Mouse (Mus musculus) lung, embryonic 14.5 days (tissue): ENCODE results near the gene B3gnt3. TPM values are rescaled to one million over a fixed set of nuclear protein-coding genes. Genes with fewer than 3 reads are reported as not detected.
"Not testable (repeated sequence)": the region's sequence is repeated elsewhere in the genome, so short reads cannot be mapped to it uniquely, and the experiment has no call there.

Experiments used
- ATAC-seq: fragments of 200-750 bp; cut with Nextera tagmentation; 2 replicates; pipeline ENCODE4 v1.8.0; 2017; ENCODE audit warnings: mild to moderate bottlenecking, moderate TSS enrichment, moderate library complexity; ENCODE audit not compliant: insufficient read depth
- DNase-seq: peaks from one replicate; pipeline ENCODE4 v3.0.0-alpha.2; 2015
- H3K27ac ChIP-seq: fragments of 300-500 bp; sonication (generic); 2 replicates; pipeline ENCODE4 v1.5.1; 2014; ENCODE audit warnings: low read depth, mild to moderate bottlenecking, moderate library complexity
- H3K27me3 ChIP-seq: fragments of 300-500 bp; sonication (generic); 2 replicates; pipeline ENCODE4 v1.6.1; 2014; ENCODE audit warnings: low read length, control low read depth; ENCODE audit not compliant: insufficient read depth
- H3K36me3 ChIP-seq: fragments of 300-500 bp; sonication (generic); 2 replicates; pipeline ENCODE4 v1.6.1; 2014; ENCODE audit warnings: control low read depth; ENCODE audit not compliant: insufficient read depth
- H3K4me1 ChIP-seq: fragments of 300-500 bp; sonication (generic); 2 replicates; pipeline ENCODE4 v1.6.1; 2014; ENCODE audit warnings: antibody characterized with exemption, control low read depth; ENCODE audit not compliant: insufficient read depth
- H3K4me2 ChIP-seq: fragments of 300-500 bp; sonication (generic); 2 replicates; pipeline ENCODE4 v1.6.1; 2014; ENCODE audit warnings: mild to moderate bottlenecking
- H3K4me3 ChIP-seq: fragments of 300-500 bp; sonication (generic); 2 replicates; pipeline ENCODE4 v1.5.1; 2014; ENCODE audit warnings: low read depth, low read length
- H3K9ac ChIP-seq: fragments of 300-500 bp; sonication (generic); 2 replicates; pipeline ENCODE4 v1.6.1; 2014
- H3K9me3 ChIP-seq: fragments of 300-500 bp; sonication (generic); 2 replicates; pipeline ENCODE4 v1.6.1; 2016; ENCODE audit warnings: low read depth, low read length, control low read depth
- CTCF ChIP-seq: IDR thresholded peaks from 2 replicates; pipeline ENCODE4 v1.5.1; 2016; ENCODE audit warnings: antibody characterized with exemption, low read depth
- WGBS: fragments of 180-500 bp; shearing (Covaris S2); extraction: QIAGEN DNeasy Blood & Tissue Kit; methylation state at CpG from one replicate; pipeline ENCODE4 v1.1.7; 2014; 5-methylcytosine and 5-hydroxymethylcytosine counted together
- polyA plus RNA-seq: library from polyadenylated mRNA; unstranded; fragments of >200 nt; fragmentation: Nextera tagmentation; extraction: Ambion mirVana; gene quantifications from 2 replicates; pipeline ENCODE4 v1.2.1, GENCODE M21; 2014

Gene B3gnt3
- polyA plus RNA-seq = 2.1 and 2.3 TPM in 2 replicates

GRCm38 (mm10) chr8:71701414-71702086 is at the start of gene B3gnt3:
B3gnt3 (minus strand) TSS chr8:71701789.
- peak within 1 kb of the TSS; percentile 20; the same call in 1 of the 2 replicates for H3K9ac ChIP-seq
- ATAC-seq = 0 out of 2 replicates have a peak, but pooled peaks have one; percentile 8
- TF ChIP-seq CTCF = no peak
- H3K4me2 ChIP-seq = peak within 1 kb of the TSS; percentile 53
- H3K9me3 ChIP-seq = no peaks in the 10 kb centered on the region
- peak within 1 kb of the TSS; percentile 21 for H3K4me3 ChIP-seq
- no peak within 1 kb of the TSS for H3K27ac ChIP-seq
- no peaks in the 10 kb centered on the region for H3K4me1 ChIP-seq
- H3K27me3 ChIP-seq = peaks cover 52% of the 10 kb centered on the region
- no peak for DNase-seq
- 17% methylated on average over 32 of the region's 34 CpGs for WGBS
- no peaks in the 10 kb centered on the region for H3K36me3 ChIP-seq

GRCm38 (mm10) chr8:71749321-71750075 is 47.9 kb upstream of the B3gnt3 start:
- H3K36me3 ChIP-seq, ATAC-seq, H3K4me1 ChIP-seq, H3K9ac ChIP-seq, H3K9me3 ChIP-seq, DNase-seq, H3K4me2 ChIP-seq, H3K27ac ChIP-seq, H3K27me3 ChIP-seq, H3K4me3 ChIP-seq: not testable (repeated sequence)
- 83% methylated on average over 6 of the region's 6 CpGs for WGBS

- not testable (repeated sequence) for DNase-seq, ATAC-seq, H3K9ac ChIP-seq, H3K4me2 ChIP-seq, H3K4me1 ChIP-seq, H3K27me3 ChIP-seq, H3K9me3 ChIP-seq, H3K36me3 ChIP-seq, H3K4me3 ChIP-seq, H3K27ac ChIP-seq
These were observed 45.5 kb upstream of the B3gnt3 start for GRCm38 (mm10) chr8:71747082-71747481.

- 86% methylated on average over 1 of the region's 1 CpGs for WGBS
- no peaks in the 10 kb centered on the region for H3K36me3 ChIP-seq
These were observed 43.7 kb upstream of the B3gnt3 start for GRCm38 (mm10) chr8:71745322-71745721.

GRCm38 (mm10) chr8:71742783-71743182 is 41.2 kb upstream of the B3gnt3 start:
- no peak for DNase-seq
- no peak overlapping the region for H3K4me2 ChIP-seq
- WGBS = 55% methylated on average over 2 of the region's 2 CpGs

More at GRCm38 (mm10) chr8:71745322-71745721, 43.7 kb upstream of the B3gnt3 start:
- DNase-seq (no peak), ATAC-seq (no peak)
- no peak for TF ChIP-seq CTCF
- Histone ChIP-seq H3K9me3 (no peaks in the 10 kb centered on the region), H3K27ac (no peak overlapping the region), H3K9ac (no peak overlapping the region), H3K4me2 (no peak overlapping the region), H3K4me1 (no peaks in the 10 kb centered on the region), H3K4me3 (no peak overlapping the region), H3K27me3 (no peaks in the 10 kb centered on the region)

GRCm38 (mm10) chr8:71741687-71742114 is 40.1 kb upstream of the B3gnt3 start:
- 5% methylated on average over 19 of the region's 19 CpGs for WGBS
- DNase-seq (peak; percentile 60), ATAC-seq (peak; percentile 83)
- H3K36me3 ChIP-seq = no peaks in the 10 kb centered on the region
- no peaks in the 10 kb centered on the region for H3K9me3 ChIP-seq
- no peak for TF ChIP-seq CTCF
- peak overlapping the region; percentile 53 for H3K4me2 ChIP-seq
- H3K27me3 ChIP-seq = no peaks in the 10 kb centered on the region
- no peaks in the 10 kb centered on the region for H3K4me1 ChIP-seq
- H3K9ac ChIP-seq = no peak overlapping the region
- H3K27ac ChIP-seq = no peak overlapping the region
- H3K4me3 ChIP-seq = peak overlapping the region; percentile 8; the same call in 1 of the 2 replicates

More at GRCm38 (mm10) chr8:71742783-71743182, 41.2 kb upstream of the B3gnt3 start:
- no peaks in the 10 kb centered on the region for H3K27me3 ChIP-seq
- no peaks in the 10 kb centered on the region for H3K36me3 ChIP-seq
- no peak for ATAC-seq
- H3K4me3 ChIP-seq = no peak overlapping the region
- no peak overlapping the region for H3K9ac ChIP-seq
- H3K4me1 ChIP-seq = no peaks in the 10 kb centered on the region
- no peaks in the 10 kb centered on the region for H3K9me3 ChIP-seq
- no peak for TF ChIP-seq CTCF
- no peak overlapping the region for H3K27ac ChIP-seq

- H3K27ac ChIP-seq = no peak overlapping the region
- ATAC-seq = peak; percentile 12; the same call in 1 of the 2 replicates
- H3K4me1 ChIP-seq = no peaks in the 10 kb centered on the region
- WGBS = 41% methylated on average over 3 of the region's 3 CpGs
- no peak for TF ChIP-seq CTCF
- H3K4me3 ChIP-seq = no peak overlapping the region
- no peak for DNase-seq
- peak overlapping the region; percentile 53 for H3K4me2 ChIP-seq
- no peak overlapping the region for H3K9ac ChIP-seq
- no peaks in the 10 kb centered on the region for H3K9me3 ChIP-seq
- H3K36me3 ChIP-seq = no peaks in the 10 kb centered on the region
- no peaks in the 10 kb centered on the region for H3K27me3 ChIP-seq
These were observed 39.6 kb upstream of the B3gnt3 start for GRCm38 (mm10) chr8:71741226-71741625.

- H3K4me1 ChIP-seq, H3K9ac ChIP-seq, DNase-seq, H3K27ac ChIP-seq, H3K9me3 ChIP-seq, H3K27me3 ChIP-seq, ATAC-seq, H3K4me2 ChIP-seq, H3K4me3 ChIP-seq, H3K36me3 ChIP-seq: not testable (repeated sequence)
These were observed 36.7 kb upstream of the B3gnt3 start for GRCm38 (mm10) chr8:71738316-71738715.
